Mouse (Mus musculus) cerebellum, postnatal 10 days (tissue): ENCODE data around the gene Scd3.
"Not testable (repeated sequence)": the region's sequence is repeated elsewhere in the genome, so short reads cannot be mapped to it uniquely, and the experiment has no call there.

Experiments used
- DNase-seq, 2 experiments: peaks; one replicate each; pipeline ENCODE4 v3.0.0; 2021; ENCODE audit warnings: mixed read lengths in 2 of 2

Scd3 gene

GRCm38 (mm10) chr19:44238906-44239305 is 35.8 kb downstream of the Scd3 start:
- no peak for DNase-seq

GRCm38 (mm10) chr19:44245761-44246171 is 42.7 kb downstream of the Scd3 start:
- DNase-seq: peak; percentile 78 to 85

GRCm38 (mm10) chr19:44246341-44246911 is 43.4 kb downstream of the Scd3 start:
- DNase-seq: peak; percentile 30 to 34

GRCm38 (mm10) chr19:44247281-44248080 is 44.4 kb downstream of the Scd3 start:
- peak; percentile 70 to 72 for DNase-seq

- DNase-seq: peak; percentile 97 to 98
Observed at GRCm38 (mm10) chr19:44248081-44248853, 45.2 kb downstream of the Scd3 start.

GRCm38 (mm10) chr19:44248854-44249351 is 45.8 kb downstream of the Scd3 start:
- DNase-seq: peak in 1 of 2 experiments; percentile 13

- DNase-seq: not testable (repeated sequence)
Observed at GRCm38 (mm10) chr19:44251138-44251537, 48.1 kb downstream of the Scd3 start.

GRCm38 (mm10) chr19:44251936-44252558 is 49.0 kb downstream of the Scd3 start:
- DNase-seq: no peak

GRCm38 (mm10) chr19:44254106-44254505 is 51.0 kb downstream of the Scd3 start:
- DNase-seq: not testable (repeated sequence)

GRCm38 (mm10) chr19:44257377-44257966 is 54.4 kb downstream of the Scd3 start:
- no peak for DNase-seq

GRCm38 (mm10) chr19:44259484-44259883 is 56.4 kb downstream of the Scd3 start:
- no peak for DNase-seq

GRCm38 (mm10) chr19:44260487-44260886 is 57.4 kb downstream of the Scd3 start:
- no peak for DNase-seq

GRCm38 (mm10) chr19:44261774-44262173 is 58.7 kb downstream of the Scd3 start:
- no peak for DNase-seq

- DNase-seq: no peak
Observed at GRCm38 (mm10) chr19:44263581-44263980, 60.5 kb downstream of the Scd3 start.

- DNase-seq: no peak
Observed at GRCm38 (mm10) chr19:44264226-44264625, 61.2 kb downstream of the Scd3 start.

- no peak for DNase-seq
Observed at GRCm38 (mm10) chr19:44265300-44265699, 62.2 kb downstream of the Scd3 start.

- DNase-seq: no peak
Observed at GRCm38 (mm10) chr19:44265911-44266337, 62.9 kb downstream of the Scd3 start.

- no peak for DNase-seq
Observed at GRCm38 (mm10) chr19:44266458-44266823, 63.4 kb downstream of the Scd3 start.

- peak; percentile 91 to 94 for DNase-seq
Observed at GRCm38 (mm10) chr19:44266824-44267498, 63.9 kb downstream of the Scd3 start.

GRCm38 (mm10) chr19:44267499-44268002 is 64.5 kb downstream of the Scd3 start:
- DNase-seq: no peak

- DNase-seq: no peak
Observed at GRCm38 (mm10) chr19:44273711-44274110, 70.6 kb downstream of the Scd3 start.

GRCm38 (mm10) chr19:44274452-44274851 is 71.4 kb downstream of the Scd3 start:
- no peak for DNase-seq
